ENCODE assay signal across 24 mouse cellular contexts in genomic region chr17:46262201-46262694, GRCm38 (mm10). TPM values are rescaled to one million over a fixed set of nuclear protein-coding genes. Genes with fewer than 3 reads are reported as not detected.
DNase-seq lines count a peak whose midpoint lies in the region; ATAC-seq lines count a peak whose summit lies in the region.
"Had no signal": no experiment of that assay in that cellular context is flagged by ENCODE, and none has a peak within 500 bp of the region (broad histone marks: within the 10 kb centered on the region; RNA-seq: fewer than 3 reads in every experiment).

No protein-coding gene starts in this region.

- whole genome bisulfite sequencing in neural tube, embryonic 13.5 days, result 76% methylated on average over 5 of the region's 5 CpGs

- no peak overlapping the region for H3K4me2 ChIP-seq in neural tube, embryonic 13.5 days
- H3K4me2 ChIP-seq: forebrain, embryonic 13.5 days; heart, embryonic 13.5 days; hindbrain, embryonic 14.5 days had no signal

- H3K36me3 ChIP-seq in neural tube, embryonic 13.5 days, result peaks cover 85% of the 10 kb centered on the region

- no peak overlapping the region for H3K4me3 ChIP-seq in neural tube, embryonic 13.5 days
- no peak overlapping the region for H3K4me3 ChIP-seq in brown adipose tissue, adult 24 weeks (ENCODE audit: insufficient read depth, low read depth, low read length)
- H3K4me3 ChIP-seq: forebrain, embryonic 10.5 days; forebrain, embryonic 13.5 days; heart, embryonic 13.5 days had no signal

- H3K9ac ChIP-seq in neural tube, embryonic 13.5 days, result 0 out of 2 replicates have a peak overlapping the region, but pooled peaks have one; percentile 3
- H3K9ac ChIP-seq: forebrain, embryonic 13.5 days; forebrain, postnatal 0 days; heart, embryonic 13.5 days; hindbrain, embryonic 14.5 days had no signal

- no peak for ATAC-seq in neural tube, embryonic 13.5 days (ENCODE audit: low read depth)
- ATAC-seq: activated CD4-positive, CD25-positive, alpha-beta regulatory T cell, adult 4 months; CD4-positive, CD25-positive, alpha-beta regulatory T cell, adult 4 months; forebrain, embryonic 13.5 days; forebrain, postnatal 0 days; hindbrain, postnatal 0 days; inflammation-experienced regulatory T-cells, adult 6 months; intestine, embryonic 16.5 days had no signal

- DNase-seq in heart, adult 11 months, result peak; percentile 94
- no peak for DNase-seq in heart, adult 9 months (ENCODE audit: low spot score in 2 of 2)
- DNase-seq in neural tube, embryonic 10.5 days (ENCODE audit: extremely low spot score, low spot score), result no peak
- DNase-seq in thymus, postnatal 0 days (ENCODE audit: low spot score), result no peak
- DNase-seq: adrenal gland, postnatal 25 days; cerebellum, adult 18-20 months; cerebellum, adult 9-10 months; cerebellum, postnatal 14 days; forebrain, postnatal 0 days; gastrocnemius, postnatal 10 days; gastrocnemius, postnatal 36 days; heart, postnatal 14 days; kidney, adult 18-20 months had no signal

- H3K27me3 ChIP-seq in neural tube, embryonic 13.5 days, result no peaks in the 10 kb centered on the region
- H3K27me3 ChIP-seq: forebrain, embryonic 13.5 days; heart, embryonic 13.5 days had no signal

- no peak overlapping the region for H3K27ac ChIP-seq in neural tube, embryonic 13.5 days (replicated peaks)
- H3K27ac ChIP-seq in brown adipose tissue, adult 24 weeks (replicated peaks; ENCODE audit: low read depth, low read length), result 0 out of 2 replicates have a peak overlapping the region, but pooled peaks have one; percentile 9
- H3K27ac ChIP-seq: forebrain, embryonic 10.5 days; forebrain, embryonic 13.5 days; heart, embryonic 13.5 days; hindbrain, embryonic 14.5 days; hindbrain, postnatal 0 days had no signal

- no peaks in the 10 kb centered on the region for H3K9me3 ChIP-seq in neural tube, embryonic 13.5 days
- H3K9me3 ChIP-seq: forebrain, embryonic 10.5 days; forebrain, embryonic 13.5 days; heart, embryonic 13.5 days had no signal

- H3K4me1 ChIP-seq in neural tube, embryonic 13.5 days (replicated peaks), result no peaks in the 10 kb centered on the region
- H3K4me1 ChIP-seq in brown adipose tissue, adult 24 weeks (ENCODE audit: control insufficient read depth, insufficient read depth, insufficient read length, low read length), result no peaks in the 10 kb centered on the region
- H3K4me1 ChIP-seq: forebrain, embryonic 13.5 days had no signal

RNA-seq across cellular contexts. Expression of gene Lrrc73, which starts 8.9 kb away (rescaled TPM):
- polyA plus RNA-seq in neural tube, embryonic 13.5 days (2015; fragmentation: Nextera tagmentation; extraction: Ambion mirVana), result 5.2 and 5.8 TPM in 2 replicates
- polyA plus RNA-seq in brown adipose tissue, adult 24 weeks (2012; ENCODE audit: insufficient read depth, insufficient read length, missing spikeins), result not detected in 2 replicates
- polyA plus RNA-seq in thymus, postnatal 0 days (2015; fragmentation: Nextera tagmentation; extraction: Ambion mirVana), result 1.1 and 1.2 TPM in 2 replicates

RNA-seq across cellular contexts. Expression of gene Yipf3, which starts 14.4 kb away (rescaled TPM):
- 81.9 and 83.1 TPM in 2 replicates for polyA plus RNA-seq in neural tube, embryonic 13.5 days (2015; fragmentation: Nextera tagmentation; extraction: Ambion mirVana)
- polyA plus RNA-seq in brown adipose tissue, adult 24 weeks (2012; ENCODE audit: insufficient read depth, insufficient read length, missing spikeins), result 63.4 and 66.1 TPM in 2 replicates
- 119 and 124 TPM in 2 replicates for polyA plus RNA-seq in thymus, postnatal 0 days (2015; fragmentation: Nextera tagmentation; extraction: Ambion mirVana)

RNA-seq across cellular contexts. Expression of gene Polr1c, which starts 14.4 kb away (rescaled TPM):
- polyA plus RNA-seq in neural tube, embryonic 13.5 days (2015; fragmentation: Nextera tagmentation; extraction: Ambion mirVana), result 84.3 and 93.8 TPM in 2 replicates
- polyA plus RNA-seq in brown adipose tissue, adult 24 weeks (2012; ENCODE audit: insufficient read depth, insufficient read length, missing spikeins), result 19.9 and 29.9 TPM in 2 replicates
- polyA plus RNA-seq in thymus, postnatal 0 days (2015; fragmentation: Nextera tagmentation; extraction: Ambion mirVana), result 69.4 and 71.2 TPM in 2 replicates

RNA-seq across cellular contexts. Expression of gene Tjap1, which starts 20.6 kb away (rescaled TPM):
- polyA plus RNA-seq in neural tube, embryonic 13.5 days (2015; fragmentation: Nextera tagmentation; extraction: Ambion mirVana), result 35.7 and 36.7 TPM in 2 replicates
- 8.6 and 13.5 TPM in 2 replicates for polyA plus RNA-seq in brown adipose tissue, adult 24 weeks (2012; ENCODE audit: insufficient read depth, insufficient read length, missing spikeins)
- polyA plus RNA-seq in thymus, postnatal 0 days (2015; fragmentation: Nextera tagmentation; extraction: Ambion mirVana), result 26.8 and 27.6 TPM in 2 replicates

RNA-seq across cellular contexts. Expression of gene Dlk2, which starts 35.0 kb away (rescaled TPM):
- polyA plus RNA-seq in neural tube, embryonic 13.5 days (2015; fragmentation: Nextera tagmentation; extraction: Ambion mirVana), result 9.0 and 9.6 TPM in 2 replicates
- polyA plus RNA-seq in brown adipose tissue, adult 24 weeks (2012; ENCODE audit: insufficient read depth, insufficient read length, missing spikeins), result not detected in 2 replicates
- polyA plus RNA-seq in thymus, postnatal 0 days (2015; fragmentation: Nextera tagmentation; extraction: Ambion mirVana), result 8.1 and 9.6 TPM in 2 replicates
- polyA plus RNA-seq: activated CD4-positive, CD25-positive, alpha-beta regulatory T cell, adult 4 months; CD4-positive, CD25-positive, alpha-beta regulatory T cell, adult 4 months; inflammation-experienced regulatory T-cells, adult 6 months had no signal
